Mouse (Mus musculus): Measurements from ENCODE around the gene Olfm1. TPM values are rescaled to one million over a fixed set of nuclear protein-coding genes. Genes with fewer than 3 reads are reported as not detected.

Olfm1 gene
- polyA plus RNA-seq, 1 experiment from 2014 or later = 15.5 TPM

DNA sequence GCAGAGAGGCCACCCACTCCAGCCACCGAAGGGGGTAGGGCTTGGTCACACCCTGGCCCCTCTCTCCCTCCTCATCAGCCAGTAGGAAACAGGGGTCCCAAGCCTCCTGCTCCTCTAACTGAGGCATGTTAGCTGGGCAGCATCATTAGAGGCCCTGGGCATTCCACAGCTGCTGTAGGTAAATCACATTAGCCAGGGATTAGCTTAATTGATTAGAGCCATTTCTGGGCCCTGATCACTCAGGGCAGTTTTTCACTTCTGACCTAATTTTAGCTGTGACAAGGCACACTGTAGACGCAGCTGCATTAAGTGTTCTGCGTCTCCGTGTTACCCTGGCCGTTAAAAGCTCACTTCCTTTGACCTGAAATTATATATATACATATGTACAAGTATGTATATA, 20.1 kb downstream of the Olfm1 start:
- Histone ChIP-seq H3K4me2 (no peak overlapping the region), H3K4me3 (replicated peaks) (no peak overlapping the region), H3K36me3 (peaks cover 25% of the 10 kb centered on the region), H3K9ac (replicated peaks) (no peak overlapping the region), H3K9me3 (no peaks in the 10 kb centered on the region), H3K4me1 (replicated peaks) (peaks cover 14% of the 10 kb centered on the region), H3K27ac (no peak overlapping the region), H3K27me3 (peaks cover 6% of the 10 kb centered on the region; the same call in 1 of the 2 replicates)
- no peak for ATAC-seq (ENCODE audit: insufficient number of reproducible peaks, insufficient read depth, low FRiP score, low TSS enrichment, low read depth)
- WGBS = 34% methylated on average over 5 of the region's 5 CpGs

- H3K27ac ChIP-seq = no peak overlapping the region
- H3K9ac ChIP-seq (replicated peaks) = no peak overlapping the region
- peaks cover 14% of the 10 kb centered on the region for H3K4me1 ChIP-seq (replicated peaks)
- peaks cover 21% of the 10 kb centered on the region for H3K36me3 ChIP-seq
- no peak for ATAC-seq (ENCODE audit: insufficient number of reproducible peaks, insufficient read depth, low FRiP score, low TSS enrichment, low read depth)
- no peak overlapping the region for H3K4me2 ChIP-seq
- no peaks in the 10 kb centered on the region for H3K27me3 ChIP-seq
- H3K4me3 ChIP-seq (replicated peaks) = no peak overlapping the region
- WGBS = 75% methylated on average over 5 of the region's 5 CpGs
- no peaks in the 10 kb centered on the region for H3K9me3 ChIP-seq
Observed at GRCm38 (mm10) chr2:28216211-28216775, 23.5 kb downstream of the Olfm1 start.

DNA sequence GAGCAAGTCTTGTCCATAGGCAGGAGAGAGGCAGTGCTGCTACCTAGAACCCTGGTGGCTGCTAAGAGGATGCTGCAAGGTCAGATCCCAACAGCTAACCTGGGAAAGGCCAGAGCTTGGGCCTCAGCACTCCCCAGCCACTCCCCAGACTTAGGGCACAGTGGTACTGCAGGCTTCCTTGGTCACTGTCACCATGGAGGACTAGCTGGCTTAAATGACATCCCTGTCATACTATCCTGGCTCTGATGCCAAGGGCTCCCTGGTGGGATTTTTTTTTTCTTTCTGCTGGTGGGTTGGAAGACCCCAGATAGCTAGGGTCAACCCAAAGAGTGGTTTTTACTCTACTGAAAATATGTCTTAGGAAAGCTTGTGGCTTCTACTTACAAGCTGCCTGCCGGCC, 25.0 kb downstream of the Olfm1 start:
- Histone ChIP-seq H3K4me3 (replicated peaks) (no peak overlapping the region), H3K4me2 (no peak overlapping the region), H3K4me1 (replicated peaks) (peaks cover 4% of the 10 kb centered on the region), H3K36me3 (peaks cover 21% of the 10 kb centered on the region), H3K9ac (replicated peaks) (no peak overlapping the region), H3K27ac (no peak overlapping the region), H3K27me3 (no peaks in the 10 kb centered on the region), H3K9me3 (no peaks in the 10 kb centered on the region)
- 89% methylated on average over 1 of the region's 1 CpGs for WGBS
- ATAC-seq (ENCODE audit: insufficient number of reproducible peaks, insufficient read depth, low FRiP score, low TSS enrichment, low read depth) = no peak

DNA sequence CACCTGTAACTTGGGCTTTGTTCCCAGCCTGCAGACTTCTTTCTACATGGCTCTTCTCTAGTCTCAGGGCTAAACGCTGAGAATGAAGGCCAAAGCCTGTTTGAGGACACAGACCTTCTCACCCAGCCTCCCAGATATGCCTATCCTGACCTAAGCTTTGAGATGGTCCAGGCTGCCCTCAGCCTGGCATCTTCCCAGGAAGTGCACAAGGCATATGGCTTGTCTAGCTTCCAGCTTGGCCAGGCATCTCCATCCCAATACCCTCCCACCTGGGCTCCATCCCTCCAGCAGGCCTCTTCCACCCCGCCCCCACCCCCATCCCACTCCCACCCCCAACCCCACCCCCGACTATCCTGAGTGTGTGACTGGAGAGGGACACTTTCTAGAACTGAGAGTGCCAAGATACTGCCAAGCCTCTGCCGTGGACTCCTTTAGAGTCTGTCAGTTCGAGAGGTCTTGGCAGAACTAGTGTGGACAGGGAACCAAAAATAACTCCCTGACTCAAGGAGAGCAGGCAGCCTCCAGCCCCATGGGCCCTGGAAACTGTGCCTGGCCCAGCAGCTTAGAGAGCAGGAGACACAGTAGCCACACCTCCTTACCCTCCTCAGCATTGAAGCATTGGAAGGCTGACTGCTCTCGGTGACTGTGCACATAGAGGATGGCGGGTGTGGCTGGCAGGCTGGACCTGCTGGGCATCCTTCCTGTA, 26.0 kb downstream of the Olfm1 start:
- peaks cover 21% of the 10 kb centered on the region for H3K36me3 ChIP-seq

GRCm38 (mm10) chr2:28219625-28220024, 26.8 kb downstream of the Olfm1 start:
- Histone ChIP-seq H3K27me3 (no peaks in the 10 kb centered on the region), H3K4me1 (replicated peaks) (no peaks in the 10 kb centered on the region), H3K36me3 (peaks cover 15% of the 10 kb centered on the region), H3K4me3 (replicated peaks) (no peak overlapping the region), H3K27ac (no peak overlapping the region), H3K4me2 (no peak overlapping the region), H3K9ac (replicated peaks) (no peak overlapping the region), H3K9me3 (no peaks in the 10 kb centered on the region)
- ATAC-seq (ENCODE audit: insufficient number of reproducible peaks, insufficient read depth, low FRiP score, low TSS enrichment, low read depth) = no peak
- WGBS = 80% methylated on average over 1 of the region's 1 CpGs

More for the DNA sequence above, 26.0 kb downstream of the Olfm1 start:
- WGBS = 66% methylated on average over 7 of the region's 7 CpGs
- no peak overlapping the region for H3K27ac ChIP-seq
- no peak overlapping the region for H3K4me2 ChIP-seq
- H3K4me1 ChIP-seq (replicated peaks) = no peaks in the 10 kb centered on the region
- no peak overlapping the region for H3K9ac ChIP-seq (replicated peaks)
- ATAC-seq (ENCODE audit: insufficient number of reproducible peaks, insufficient read depth, low FRiP score, low TSS enrichment, low read depth) = no peak
- no peak overlapping the region for H3K4me3 ChIP-seq (replicated peaks)
- no peaks in the 10 kb centered on the region for H3K9me3 ChIP-seq
- no peaks in the 10 kb centered on the region for H3K27me3 ChIP-seq

GRCm38 (mm10) chr2:28221803-28222202, 29.0 kb downstream of the Olfm1 start:
- H3K27ac ChIP-seq = no peak overlapping the region
- no peak overlapping the region for H3K4me2 ChIP-seq
- no peaks in the 10 kb centered on the region for H3K9me3 ChIP-seq
- WGBS = 69% methylated on average over 2 of the region's 2 CpGs
- no peak overlapping the region for H3K9ac ChIP-seq (replicated peaks)
- no peaks in the 10 kb centered on the region; the same call in 1 of the 2 replicates for H3K36me3 ChIP-seq
- no peaks in the 10 kb centered on the region for H3K27me3 ChIP-seq
- peaks cover 21% of the 10 kb centered on the region for H3K4me1 ChIP-seq (replicated peaks)
- H3K4me3 ChIP-seq (replicated peaks) = no peak overlapping the region
- no peak for ATAC-seq (ENCODE audit: insufficient number of reproducible peaks, insufficient read depth, low FRiP score, low TSS enrichment, low read depth)

DNA sequence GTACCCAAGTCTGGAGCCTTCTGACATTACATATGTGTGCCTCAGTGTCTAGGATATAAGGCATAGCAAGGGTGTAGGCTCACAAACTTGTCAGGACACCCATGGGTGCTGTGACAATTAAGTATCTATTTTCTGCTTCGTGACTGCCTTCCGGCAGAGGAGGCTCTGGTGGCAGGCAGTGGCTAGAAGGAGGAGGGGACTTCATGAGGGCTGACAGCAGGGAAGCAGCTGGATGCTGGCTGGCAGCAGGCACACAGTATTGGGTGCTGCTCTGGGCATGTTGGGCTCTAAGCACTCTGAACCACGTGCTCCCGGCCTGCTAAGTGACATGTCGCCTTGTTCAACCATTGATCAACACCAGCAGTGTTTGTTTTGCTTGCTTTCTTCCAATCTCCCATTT, 32.0 kb downstream of the Olfm1 start:
- Histone ChIP-seq H3K4me3 (replicated peaks) (no peak overlapping the region), H3K9me3 (no peaks in the 10 kb centered on the region), H3K36me3 (peaks cover 9% of the 10 kb centered on the region), H3K4me1 (replicated peaks) (peaks cover 25% of the 10 kb centered on the region), H3K4me2 (no peak overlapping the region), H3K9ac (replicated peaks) (no peak overlapping the region), H3K27ac (0 out of 2 replicates have a peak overlapping the region, but pooled peaks have one; percentile 4), H3K27me3 (no peaks in the 10 kb centered on the region)
- ATAC-seq (ENCODE audit: insufficient number of reproducible peaks, insufficient read depth, low FRiP score, low TSS enrichment, low read depth) = no peak
- 68% methylated on average over 5 of the region's 5 CpGs for WGBS

- Histone ChIP-seq H3K27ac (0 out of 2 replicates have a peak overlapping the region, but pooled peaks have one; percentile 2), H3K27me3 (no peaks in the 10 kb centered on the region), H3K9ac (replicated peaks) (no peak overlapping the region), H3K9me3 (no peaks in the 10 kb centered on the region), H3K4me2 (no peak overlapping the region), H3K36me3 (peaks cover 20% of the 10 kb centered on the region), H3K4me3 (replicated peaks) (no peak overlapping the region), H3K4me1 (replicated peaks) (peaks cover 25% of the 10 kb centered on the region)
- 53% methylated on average over 3 of the region's 3 CpGs for WGBS
- no peak for ATAC-seq (ENCODE audit: insufficient number of reproducible peaks, insufficient read depth, low FRiP score, low TSS enrichment, low read depth)
Observed at GRCm38 (mm10) chr2:28225906-28226305, 33.1 kb downstream of the Olfm1 start.

- no peak for ATAC-seq (ENCODE audit: insufficient number of reproducible peaks, insufficient read depth, low FRiP score, low TSS enrichment, low read depth)
- H3K9me3 ChIP-seq = no peaks in the 10 kb centered on the region
- peaks cover 25% of the 10 kb centered on the region for H3K4me1 ChIP-seq (replicated peaks)
- H3K27ac ChIP-seq = no peak overlapping the region
- no peak overlapping the region for H3K4me2 ChIP-seq
- peaks cover 22% of the 10 kb centered on the region for H3K36me3 ChIP-seq
- WGBS = 42% methylated on average over 5 of the region's 5 CpGs
- H3K4me3 ChIP-seq (replicated peaks) = no peak overlapping the region
- H3K27me3 ChIP-seq = no peaks in the 10 kb centered on the region
- H3K9ac ChIP-seq (replicated peaks) = no peak overlapping the region
Observed at GRCm38 (mm10) chr2:28226971-28227370, 34.2 kb downstream of the Olfm1 start.

- Histone ChIP-seq H3K27ac (no peak overlapping the region), H3K9me3 (no peaks in the 10 kb centered on the region), H3K9ac (replicated peaks) (no peak overlapping the region), H3K4me1 (replicated peaks) (peaks cover 25% of the 10 kb centered on the region), H3K4me3 (replicated peaks) (no peak overlapping the region), H3K36me3 (peaks cover 22% of the 10 kb centered on the region), H3K4me2 (no peak overlapping the region), H3K27me3 (no peaks in the 10 kb centered on the region)
- no peak for ATAC-seq (ENCODE audit: insufficient number of reproducible peaks, insufficient read depth, low FRiP score, low TSS enrichment, low read depth)
- 63% methylated on average over 8 of the region's 8 CpGs for WGBS
Observed at GRCm38 (mm10) chr2:28227589-28228191, 34.9 kb downstream of the Olfm1 start.

GRCm38 (mm10) chr2:28228364-28228763, 35.6 kb downstream of the Olfm1 start:
- Histone ChIP-seq H3K27me3 (no peaks in the 10 kb centered on the region), H3K27ac (no peak overlapping the region), H3K4me2 (no peak overlapping the region), H3K4me3 (replicated peaks) (no peak overlapping the region), H3K9me3 (no peaks in the 10 kb centered on the region), H3K36me3 (peaks cover 22% of the 10 kb centered on the region), H3K4me1 (replicated peaks) (peaks cover 25% of the 10 kb centered on the region), H3K9ac (replicated peaks) (no peak overlapping the region)
- WGBS = 88% methylated on average over 4 of the region's 4 CpGs
- no peak for ATAC-seq (ENCODE audit: insufficient number of reproducible peaks, insufficient read depth, low FRiP score, low TSS enrichment, low read depth)

Data from limb, embryonic 12.5 days (tissue).